Mouse (Mus musculus): ENCODE data around the gene Gmeb2.

- TF ChIP-seq CTCF (IDR thresholded peaks at IDR 0.05; ENCODE audit: low read depth, low read length) (no peak), EP300 (IDR thresholded peaks at IDR 0.05; ENCODE audit: insufficient read depth, low read depth, low read length) (no peak), POLR2A (IDR thresholded peaks at IDR 0.05; ENCODE audit: insufficient read depth, low read length) (no peak)
Observed at GRCm38 (mm10) chr2:181201606-181202005, 86.2 kb downstream of the Gmeb2 start.
